Mouse (Mus musculus): ENCODE results near the gene Pmvk. TPM values are rescaled to one million over a fixed set of nuclear protein-coding genes. Genes with fewer than 3 reads are reported as not detected.

Gene Pmvk
- 1 to 10 TPM; 9.8 to 9.9 TPM for total RNA-seq (2021)
- long read RNA-seq, experiment 1, transcript Pmvk-201 (5 exons, 1,194 nt): major isoform, 10 of 16 reads
- long read RNA-seq, experiment 1, partial matches to known transcripts: 2 of 16 reads
- long read RNA-seq, experiment 1, other reads (novel, unspliced or antisense): 4 of 16 reads
- long read RNA-seq, experiment 2, transcript Pmvk-201 (5 exons, 1,194 nt): major isoform, 11 of 15 reads
- long read RNA-seq, experiment 2, partial matches to known transcripts: 0 of 15 reads
- long read RNA-seq, experiment 2, other reads (novel, unspliced or antisense): 4 of 15 reads

- no peak for DNase-seq
These were observed at the start of gene Pmvk for GRCm38 (mm10) chr3:89454401-89455177. Gene Pmvk (plus strand): TSS chr3:89454541.

DNA sequence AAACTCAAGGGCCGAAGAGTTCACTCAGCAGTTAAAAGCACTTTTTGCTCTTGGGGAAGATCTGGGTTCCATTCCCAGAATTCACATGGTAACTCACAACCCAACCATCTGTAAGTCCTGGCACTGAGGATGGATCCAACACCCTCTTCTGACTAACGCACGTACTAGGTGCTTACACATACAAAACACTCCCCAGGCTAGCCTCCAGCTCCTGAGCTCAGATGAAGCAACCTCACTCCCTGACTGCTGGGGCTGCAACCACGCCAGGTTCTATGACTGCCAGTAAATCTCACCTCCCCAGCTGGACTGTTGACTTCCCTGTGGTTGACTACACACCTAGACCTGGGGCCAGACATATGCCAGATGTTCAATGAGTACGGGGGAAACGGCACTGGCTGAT is 47.5 kb upstream of the Pmvk start:
- no peak for DNase-seq

- no peak for DNase-seq
These were observed 45.9 kb upstream of the Pmvk start for GRCm38 (mm10) chr3:89408448-89408847.

GRCm38 (mm10) chr3:89409701-89410100 is 44.6 kb upstream of the Pmvk start:
- DNase-seq: no peak

DNA sequence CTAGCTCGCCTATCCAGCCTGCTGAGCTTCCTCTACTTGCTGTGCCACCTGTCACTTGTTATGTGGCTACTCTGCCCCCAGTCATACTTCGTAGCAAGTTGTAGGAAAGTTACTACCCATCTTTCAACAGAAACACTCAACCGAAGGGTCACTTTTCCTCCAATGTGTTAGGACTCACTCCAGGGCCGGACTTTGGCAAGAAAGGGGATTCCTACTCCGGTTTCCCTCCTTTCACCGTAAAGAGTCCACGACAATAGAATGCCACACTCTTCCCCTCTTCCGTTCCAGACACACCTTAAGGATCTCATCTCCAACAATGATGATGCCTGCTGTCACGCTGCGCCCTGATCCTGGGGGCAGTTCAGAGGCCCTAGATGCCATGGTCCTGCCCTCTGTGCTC is 43.5 kb upstream of the Pmvk start:
- DNase-seq: no peak

- DNase-seq: peak; percentile 89
These were observed 42.6 kb upstream of the Pmvk start, which contains the start of gene Flad1 for GRCm38 (mm10) chr3:89411490-89412393. Gene Flad1 (minus strand): TSS chr3:89411870.

DNA sequence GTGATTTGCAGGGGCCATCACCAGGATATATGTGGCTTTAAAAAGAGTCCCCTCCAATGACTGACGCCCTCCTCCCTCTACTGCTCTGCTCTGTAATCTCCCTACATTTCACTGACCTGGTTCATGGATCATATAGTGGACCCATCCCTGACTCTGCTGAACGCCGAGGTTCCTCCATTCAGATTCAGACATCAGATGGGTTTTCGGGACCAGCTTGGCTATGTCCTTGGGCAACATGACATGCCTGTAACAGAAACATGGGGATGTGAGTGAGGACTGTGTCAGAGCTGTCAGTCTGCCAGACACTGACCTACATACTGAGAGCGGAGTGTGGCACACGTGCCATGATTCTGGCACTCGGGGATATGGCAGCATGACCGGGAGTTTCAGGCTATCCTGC is 38.2 kb upstream of the Pmvk start:
- DNase-seq: no peak

- no peak for DNase-seq
These were observed 37.2 kb upstream of the Pmvk start for GRCm38 (mm10) chr3:89417131-89417530.

DNA sequence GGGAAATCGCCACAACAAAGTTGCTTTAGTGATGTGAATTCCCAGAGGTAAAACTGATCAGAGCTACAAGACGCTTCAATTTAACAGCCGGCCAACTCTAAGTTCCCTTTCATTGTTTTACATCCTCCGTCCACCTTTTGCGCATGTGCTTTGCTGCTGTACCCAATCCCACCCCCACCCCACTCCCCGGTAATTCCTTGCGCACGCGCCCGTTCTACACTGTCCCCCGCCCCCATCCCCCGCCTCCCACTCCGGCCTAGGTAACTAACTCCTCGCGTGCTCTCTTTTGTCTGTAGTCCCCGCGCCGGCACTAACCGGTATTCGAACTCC is 36.5 kb upstream of the Pmvk start:
- no peak for DNase-seq

GRCm38 (mm10) chr3:89418170-89418860 is 36.0 kb upstream of the Pmvk start, which contains the start of the genes Cks1b and Shc1:
Gene Cks1b (minus strand): TSS chr3:89418383.
Gene Shc1 (plus strand): TSS chr3:89418443.
- peak; percentile 85 for DNase-seq

DNA sequence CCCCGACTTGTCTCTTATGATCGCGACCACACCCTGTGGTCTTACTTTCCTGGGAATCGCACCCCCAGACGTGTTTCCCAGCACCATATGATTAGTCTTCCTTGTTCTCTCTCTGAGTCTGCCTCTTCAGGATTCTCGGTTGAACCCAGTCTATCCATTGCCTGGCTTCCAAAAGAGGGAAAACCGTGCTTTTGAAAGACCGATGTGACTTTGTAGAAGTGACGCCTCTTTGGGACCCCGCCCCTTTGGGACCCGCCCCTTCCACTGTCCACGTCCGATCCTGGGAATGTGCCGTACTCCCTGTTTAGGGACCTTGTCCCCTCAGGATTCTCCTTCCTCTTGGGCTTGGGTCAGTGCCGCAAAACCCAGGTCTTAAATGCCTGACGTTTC is 35.5 kb upstream of the Pmvk start:
- peak; percentile 83 for DNase-seq

- peak; percentile 29 for DNase-seq
These were observed 34.8 kb upstream of the Pmvk start for GRCm38 (mm10) chr3:89419571-89419970.

DNA sequence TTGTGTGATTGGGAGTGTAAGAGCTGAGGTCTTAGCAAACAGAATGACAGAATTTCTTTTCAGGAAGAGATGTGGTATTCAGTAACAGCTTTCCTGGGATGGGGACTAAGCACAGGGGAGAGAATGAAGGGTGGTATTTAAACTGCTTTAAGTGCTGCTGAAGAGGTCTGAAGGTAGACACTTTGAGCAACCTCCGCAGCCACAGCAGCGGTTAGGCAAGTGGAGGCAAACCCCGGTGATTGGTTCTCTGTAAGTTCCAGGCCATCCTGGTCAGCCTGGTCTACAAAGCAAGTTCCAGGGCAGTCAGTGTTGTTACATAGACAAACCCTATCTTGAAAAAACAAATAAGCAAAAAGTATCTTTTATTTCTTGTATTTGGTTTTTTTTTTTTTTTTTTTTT is 34.4 kb upstream of the Pmvk start:
- no peak for DNase-seq

GRCm38 (mm10) chr3:89420421-89420820 is 33.9 kb upstream of the Pmvk start:
- DNase-seq: no peak

GRCm38 (mm10) chr3:89421002-89421774 is 33.2 kb upstream of the Pmvk start:
- DNase-seq: peak; percentile 76

DNA sequence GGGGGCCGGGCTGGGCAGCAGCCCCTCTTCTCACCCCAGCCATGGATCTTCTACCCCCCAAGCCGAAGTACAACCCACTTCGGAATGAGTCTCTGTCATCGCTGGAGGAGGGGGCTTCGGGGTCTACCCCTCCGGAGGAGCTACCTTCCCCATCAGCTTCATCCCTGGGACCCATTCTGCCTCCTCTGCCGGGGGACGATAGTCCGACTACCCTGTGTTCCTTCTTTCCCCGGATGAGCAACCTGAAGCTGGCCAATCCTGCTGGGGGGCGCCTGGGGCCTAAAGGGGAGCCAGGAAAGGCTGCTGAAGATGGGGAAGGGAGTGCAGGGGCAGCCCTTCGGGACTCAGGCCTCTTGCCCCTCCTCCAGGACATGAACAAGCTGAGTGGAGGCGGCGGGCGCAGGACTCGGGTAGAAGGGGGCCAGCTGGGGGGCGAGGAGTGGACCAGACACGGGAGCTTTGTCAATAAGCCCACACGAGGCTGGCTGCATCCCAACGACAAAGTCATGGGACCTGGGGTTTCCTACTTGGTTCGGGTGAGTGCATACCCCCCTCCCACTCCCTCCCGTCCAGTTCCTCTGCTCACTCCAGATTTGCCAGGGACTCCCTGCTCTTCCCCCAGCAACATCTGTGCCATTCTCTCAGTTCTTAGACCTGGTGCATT is 32.4 kb upstream of the Pmvk start:
- peak; percentile 43 for DNase-seq

DNA sequence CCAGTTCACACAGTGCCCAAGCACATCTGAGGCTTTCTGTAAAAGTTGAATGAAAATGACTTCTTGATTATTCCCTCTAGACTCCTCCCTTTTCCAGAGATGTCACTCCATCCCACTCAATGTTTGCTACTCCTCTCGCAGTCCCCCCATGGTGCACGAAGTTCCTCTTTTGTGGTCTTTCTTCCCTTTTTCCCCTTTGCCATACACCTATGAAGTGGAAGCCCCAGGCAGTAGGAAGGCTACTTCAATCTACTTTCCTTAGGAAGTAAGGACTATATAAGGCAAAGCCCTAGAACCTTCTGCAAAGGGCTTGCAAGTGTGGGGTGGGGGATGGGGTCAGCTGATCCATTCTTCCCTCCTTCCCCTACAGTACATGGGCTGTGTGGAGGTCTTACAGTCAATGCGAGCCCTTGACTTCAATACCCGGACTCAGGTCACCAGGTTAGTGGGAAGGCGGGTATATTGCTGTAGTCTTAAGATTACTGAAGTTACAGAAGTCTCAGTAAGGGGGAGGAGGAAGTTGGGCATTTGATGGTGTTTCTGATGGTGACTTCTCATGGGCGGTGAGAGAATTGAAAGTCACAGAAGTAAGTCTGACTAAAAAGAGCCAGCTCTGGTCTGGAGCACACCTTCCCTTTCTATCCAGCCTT is 31.7 kb upstream of the Pmvk start:
- no peak for DNase-seq

DNA sequence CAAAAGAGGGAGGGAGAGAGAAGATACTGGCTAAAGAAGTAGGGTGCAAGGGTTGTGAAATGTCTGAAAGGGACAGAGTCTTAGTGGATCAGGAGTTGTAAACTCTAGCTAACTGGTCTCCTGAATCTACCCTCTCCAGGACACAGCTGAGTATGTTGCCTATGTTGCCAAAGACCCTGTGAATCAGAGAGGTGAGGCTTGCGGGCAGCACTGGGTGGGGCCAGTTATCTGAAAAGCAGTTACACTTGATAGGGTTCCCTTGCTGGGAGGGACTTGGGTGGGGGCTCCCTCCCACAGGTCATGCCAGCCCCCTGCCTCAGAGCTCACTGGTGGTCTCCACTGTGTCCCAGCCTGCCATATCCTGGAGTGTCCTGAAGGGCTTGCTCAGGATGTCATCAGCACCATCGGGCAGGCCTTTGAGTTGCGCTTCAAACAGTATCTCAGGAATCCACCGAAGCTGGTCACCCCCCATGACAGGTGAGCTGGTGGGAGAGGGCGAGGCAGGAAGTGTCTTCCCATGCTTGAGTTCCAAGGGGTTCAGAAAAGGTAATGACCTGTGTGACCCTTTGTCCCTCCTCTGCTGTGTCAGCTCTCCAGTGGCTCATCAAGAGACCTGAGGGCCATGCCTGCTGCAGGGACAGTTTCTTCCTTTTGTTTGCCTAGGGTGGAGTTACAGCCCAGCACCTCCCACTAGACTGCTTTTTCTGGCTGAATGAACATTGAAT is 29.8 kb upstream of the Pmvk start:
- no peak for DNase-seq

DNA sequence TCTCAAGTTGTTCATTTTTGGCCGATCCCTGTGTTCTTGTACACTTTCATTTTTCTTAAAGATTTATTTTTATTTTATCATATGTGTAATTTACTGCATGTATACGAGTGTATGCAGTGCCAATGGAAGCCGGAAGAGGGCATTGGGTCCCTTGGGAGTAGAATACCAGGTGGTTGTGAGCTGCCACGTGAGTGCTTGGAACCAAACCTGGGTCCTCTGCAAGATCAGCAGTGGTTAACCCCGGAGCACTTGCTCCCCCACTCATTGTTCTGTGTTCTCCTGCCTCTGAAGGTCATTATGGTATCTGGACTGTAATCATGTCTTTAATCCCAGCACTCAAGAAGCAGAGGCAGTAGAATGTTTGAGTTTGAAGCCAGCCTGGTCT is 29.2 kb upstream of the Pmvk start:
- no peak for DNase-seq

GRCm38 (mm10) chr3:89425876-89426275 is 28.5 kb upstream of the Pmvk start:
- no peak for DNase-seq

Measured in gastrocnemius, postnatal 10 days (tissue).